Mouse (Mus musculus) CH12.LX (cell line): ENCODE results near the gene Hipk3.

Source experiments
- CHD1 ChIP-seq: IDR thresholded peaks from 2 replicates; pipeline ENCODE4 v1.6.1; 2012; ENCODE audit warnings: low read depth, low read length, improper control_type of control experiment, inconsistent platforms
- CTCF ChIP-seq, 2 experiments: IDR thresholded peaks in 1 of 2; conservative IDR thresholded peaks in 1 of 2; 2 replicates each; pipeline ENCODE4 v1.5.1; 2011 to 2012; ENCODE audit warnings: low read depth in 2 of 2, low read length in 2 of 2, improper control_type of control experiment in 1 of 2, inconsistent platforms in 1 of 2, mild to moderate bottlenecking in 1 of 2, moderate library complexity in 1 of 2
- EP300 ChIP-seq: IDR thresholded peaks from 2 replicates; pipeline ENCODE4 v1.6.1; 2011; ENCODE audit warnings: low read length, improper control_type of control experiment
- JUN ChIP-seq: IDR thresholded peaks from 2 replicates; pipeline ENCODE4 v1.6.1; 2011; ENCODE audit warnings: low read depth, mild to moderate bottlenecking, low read length, improper control_type of control experiment, moderate library complexity; ENCODE audit not compliant: insufficient read depth
- TBP ChIP-seq: conservative IDR thresholded peaks from 2 replicates; pipeline ENCODE4 v1.6.1; 2011; ENCODE audit warnings: low read depth, low read length, improper control_type of control experiment

DNA sequence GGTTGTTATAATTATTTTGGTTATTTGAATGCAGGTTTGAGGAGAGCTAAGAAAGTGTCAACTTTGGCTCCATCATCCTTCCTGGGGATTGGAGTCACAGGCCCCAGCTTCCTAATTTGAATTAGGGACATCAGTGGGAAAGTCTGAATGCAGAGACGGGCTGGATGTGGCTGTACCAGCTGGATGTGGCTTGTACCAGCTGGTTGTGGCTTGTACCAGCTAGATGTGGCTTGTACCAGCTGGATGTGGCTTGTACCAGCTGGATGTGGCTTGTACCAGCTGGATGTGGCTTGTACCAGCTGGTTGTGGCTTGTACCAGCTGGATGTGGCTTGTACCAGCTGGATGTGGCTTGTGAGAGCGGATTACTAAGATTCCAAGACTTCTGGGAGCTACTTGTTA, 74.8 kb downstream of the Hipk3 start:
- TF ChIP-seq TBP: no peak
- TF ChIP-seq JUN: no peak
- no peak for TF ChIP-seq EP300
- TF ChIP-seq CTCF (conservative IDR thresholded peaks at IDR 0.05 in 1 of 2, IDR thresholded peaks at IDR 0.05 in 1 of 2; ENCODE audit: low read depth in 2 of 2, low read length in 2 of 2): no peak
- no peak for TF ChIP-seq CHD1
